Mouse (Mus musculus): Measurements from ENCODE around the gene Chd5. TPM values are rescaled to one million over a fixed set of nuclear protein-coding genes. Genes with fewer than 3 reads are reported as not detected.
A peak's percentile ranks its signal among the peaks of the same experiment; 100 is the strongest.

The Chd5 gene
- polyA plus RNA-seq, 1 experiment from 2014 or later = 55.2 TPM

- Histone ChIP-seq H3K9me3 (replicated peaks; ENCODE audit: control insufficient read depth, low read length, poor library complexity, severe bottlenecking) (no peaks in the 10 kb centered on the region), H3K9ac (ENCODE audit: low read depth, low read length) (peak overlapping the region; percentile 89), H3K27ac (ENCODE audit: low read length) (no peak overlapping the region), H3K27me3 (ENCODE audit: control insufficient read depth, insufficient read depth, low read depth, low read length) (no peaks in the 10 kb centered on the region), H3K4me1 (ENCODE audit: control insufficient read depth, insufficient read depth, low read length) (peaks cover 14% of the 10 kb centered on the region), H3K36me3 (ENCODE audit: control insufficient read depth, insufficient read depth, low read length) (peaks cover 10% of the 10 kb centered on the region), H3K4me2 (ENCODE audit: low read length) (peak overlapping the region; percentile 72), H3K4me3 (ENCODE audit: low read depth, low read length) (peak overlapping the region; percentile 80)
- ATAC-seq = no peak
- WGBS = 2% methylated on average over 11 of the region's 11 CpGs
Observed at GRCm38 (mm10) chr4:152326543-152326942, 11.9 kb upstream of the Chd5 start.

- H3K27ac ChIP-seq (ENCODE audit: low read length) = no peak overlapping the region
- H3K9ac ChIP-seq (ENCODE audit: low read depth, low read length) = no peak overlapping the region
- no peaks in the 10 kb centered on the region for H3K9me3 ChIP-seq (replicated peaks; ENCODE audit: control insufficient read depth, low read length, poor library complexity, severe bottlenecking)
- no peak overlapping the region for H3K4me2 ChIP-seq (ENCODE audit: low read length)
- no peaks in the 10 kb centered on the region for H3K27me3 ChIP-seq (ENCODE audit: control insufficient read depth, insufficient read depth, low read depth, low read length)
- H3K4me1 ChIP-seq (ENCODE audit: control insufficient read depth, insufficient read depth, low read length) = peaks cover 16% of the 10 kb centered on the region
- 81% methylated on average over 6 of the region's 6 CpGs for WGBS
- H3K36me3 ChIP-seq (ENCODE audit: control insufficient read depth, insufficient read depth, low read length) = peaks cover 17% of the 10 kb centered on the region
- no peak for ATAC-seq
- H3K4me3 ChIP-seq (ENCODE audit: low read depth, low read length) = no peak overlapping the region
Observed at GRCm38 (mm10) chr4:152328691-152329090, 9.8 kb upstream of the Chd5 start.

GRCm38 (mm10) chr4:152332952-152333351 is 5.5 kb upstream of the Chd5 start:
- Histone ChIP-seq H3K4me1 (ENCODE audit: control insufficient read depth, insufficient read depth, low read length) (peaks cover 3% of the 10 kb centered on the region; the same call in 1 of the 2 replicates), H3K4me2 (ENCODE audit: low read length) (no peak overlapping the region), H3K4me3 (ENCODE audit: low read depth, low read length) (no peak overlapping the region), H3K36me3 (ENCODE audit: control insufficient read depth, insufficient read depth, low read length) (peaks cover 19% of the 10 kb centered on the region), H3K9me3 (replicated peaks; ENCODE audit: control insufficient read depth, low read length, poor library complexity, severe bottlenecking) (no peaks in the 10 kb centered on the region), H3K9ac (ENCODE audit: low read depth, low read length) (no peak overlapping the region), H3K27ac (ENCODE audit: low read length) (no peak overlapping the region), H3K27me3 (ENCODE audit: control insufficient read depth, insufficient read depth, low read depth, low read length) (no peaks in the 10 kb centered on the region)
- 25% methylated on average over 2 of the region's 2 CpGs for WGBS
- ATAC-seq = peak; percentile 49; the same call in 1 of the 2 replicates

- H3K27ac ChIP-seq (ENCODE audit: low read length) = no peak overlapping the region
- ATAC-seq = no peak
- WGBS = 94% methylated on average over 12 of the region's 12 CpGs
Observed at GRCm38 (mm10) chr4:152333587-152333986, 4.9 kb upstream of the Chd5 start.

GRCm38 (mm10) chr4:152337772-152338171 is 679 bp upstream of the Chd5 start:
- H3K4me2 ChIP-seq (ENCODE audit: low read length) = no peak overlapping the region
- H3K27me3 ChIP-seq (ENCODE audit: control insufficient read depth, insufficient read depth, low read depth, low read length) = no peaks in the 10 kb centered on the region
- no peak overlapping the region for H3K27ac ChIP-seq (ENCODE audit: low read length)
- H3K36me3 ChIP-seq (ENCODE audit: control insufficient read depth, insufficient read depth, low read length) = peaks cover 6% of the 10 kb centered on the region; the same call in 1 of the 2 replicates
- H3K9me3 ChIP-seq (replicated peaks; ENCODE audit: control insufficient read depth, low read length, poor library complexity, severe bottlenecking) = no peaks in the 10 kb centered on the region
- no peak for ATAC-seq
- peaks cover 24% of the 10 kb centered on the region for H3K4me1 ChIP-seq (ENCODE audit: control insufficient read depth, insufficient read depth, low read length)
- WGBS = 23% methylated on average over 6 of the region's 6 CpGs
- no peak overlapping the region for H3K9ac ChIP-seq (ENCODE audit: low read depth, low read length)
- no peak overlapping the region for H3K4me3 ChIP-seq (ENCODE audit: low read depth, low read length)

More at GRCm38 (mm10) chr4:152333587-152333986, 4.9 kb upstream of the Chd5 start:
- Histone ChIP-seq H3K4me3 (ENCODE audit: low read depth, low read length) (no peak overlapping the region), H3K27me3 (ENCODE audit: control insufficient read depth, insufficient read depth, low read depth, low read length) (no peaks in the 10 kb centered on the region), H3K4me1 (ENCODE audit: control insufficient read depth, insufficient read depth, low read length) (peaks cover 3% of the 10 kb centered on the region; the same call in 1 of the 2 replicates), H3K4me2 (ENCODE audit: low read length) (no peak overlapping the region), H3K9me3 (replicated peaks; ENCODE audit: control insufficient read depth, low read length, poor library complexity, severe bottlenecking) (no peaks in the 10 kb centered on the region), H3K9ac (ENCODE audit: low read depth, low read length) (no peak overlapping the region), H3K36me3 (ENCODE audit: control insufficient read depth, insufficient read depth, low read length) (peaks cover 19% of the 10 kb centered on the region)

- H3K9me3 ChIP-seq (replicated peaks; ENCODE audit: control insufficient read depth, low read length, poor library complexity, severe bottlenecking) = no peaks in the 10 kb centered on the region
- H3K4me3 ChIP-seq (ENCODE audit: low read depth, low read length) = peak overlapping the region; percentile 61
- H3K4me1 ChIP-seq (ENCODE audit: control insufficient read depth, insufficient read depth, low read length) = peaks cover 26% of the 10 kb centered on the region
- no peaks in the 10 kb centered on the region for H3K27me3 ChIP-seq (ENCODE audit: control insufficient read depth, insufficient read depth, low read depth, low read length)
- H3K36me3 ChIP-seq (ENCODE audit: control insufficient read depth, insufficient read depth, low read length) = 0 out of 2 replicates have a peak, but pooled peaks cover 3% of the 10 kb centered on the region
- peak overlapping the region; percentile 88 for H3K9ac ChIP-seq (ENCODE audit: low read depth, low read length)
- H3K27ac ChIP-seq (ENCODE audit: low read length) = peak overlapping the region; percentile 81
- ATAC-seq = peak; percentile 21; the same call in 1 of the 2 replicates
- peak overlapping the region; percentile 89 for H3K4me2 ChIP-seq (ENCODE audit: low read length)
- under 1% methylated on average over 26 of the region's 26 CpGs for WGBS
Observed at GRCm38 (mm10) chr4:152339293-152339790, 891 bp downstream of the Chd5 start.

- 34% methylated on average over 15 of the region's 15 CpGs for WGBS
- Histone ChIP-seq H3K4me2 (ENCODE audit: low read length) (peak overlapping the region; percentile 89), H3K4me3 (ENCODE audit: low read depth, low read length) (peak overlapping the region; percentile 61; the same call in 1 of the 2 replicates), H3K9ac (ENCODE audit: low read depth, low read length) (peak overlapping the region; percentile 88), H3K9me3 (replicated peaks; ENCODE audit: control insufficient read depth, low read length, poor library complexity, severe bottlenecking) (no peaks in the 10 kb centered on the region), H3K27ac (ENCODE audit: low read length) (no peak overlapping the region), H3K36me3 (ENCODE audit: control insufficient read depth, insufficient read depth, low read length) (no peaks in the 10 kb centered on the region), H3K4me1 (ENCODE audit: control insufficient read depth, insufficient read depth, low read length) (peaks cover 28% of the 10 kb centered on the region), H3K27me3 (ENCODE audit: control insufficient read depth, insufficient read depth, low read depth, low read length) (no peaks in the 10 kb centered on the region)
- ATAC-seq = no peak
Observed at GRCm38 (mm10) chr4:152340584-152341284, 2.3 kb downstream of the Chd5 start.

- Histone ChIP-seq H3K4me2 (ENCODE audit: low read length) (no peak overlapping the region), H3K27me3 (ENCODE audit: control insufficient read depth, insufficient read depth, low read depth, low read length) (no peaks in the 10 kb centered on the region), H3K9me3 (replicated peaks; ENCODE audit: control insufficient read depth, low read length, poor library complexity, severe bottlenecking) (no peaks in the 10 kb centered on the region), H3K36me3 (ENCODE audit: control insufficient read depth, insufficient read depth, low read length) (no peaks in the 10 kb centered on the region), H3K4me1 (ENCODE audit: control insufficient read depth, insufficient read depth, low read length) (peaks cover 31% of the 10 kb centered on the region), H3K4me3 (ENCODE audit: low read depth, low read length) (no peak overlapping the region), H3K27ac (ENCODE audit: low read length) (no peak overlapping the region), H3K9ac (ENCODE audit: low read depth, low read length) (no peak overlapping the region)
- no peak for ATAC-seq
- 9% methylated on average over 5 of the region's 5 CpGs for WGBS
Observed at GRCm38 (mm10) chr4:152343296-152343695, 4.8 kb downstream of the Chd5 start.

- Histone ChIP-seq H3K27ac (ENCODE audit: low read length) (no peak overlapping the region), H3K9ac (ENCODE audit: low read depth, low read length) (no peak overlapping the region), H3K4me1 (ENCODE audit: control insufficient read depth, insufficient read depth, low read length) (peaks cover 44% of the 10 kb centered on the region), H3K4me2 (ENCODE audit: low read length) (no peak overlapping the region), H3K4me3 (ENCODE audit: low read depth, low read length) (no peak overlapping the region), H3K27me3 (ENCODE audit: control insufficient read depth, insufficient read depth, low read depth, low read length) (no peaks in the 10 kb centered on the region), H3K9me3 (replicated peaks; ENCODE audit: control insufficient read depth, low read length, poor library complexity, severe bottlenecking) (no peaks in the 10 kb centered on the region), H3K36me3 (ENCODE audit: control insufficient read depth, insufficient read depth, low read length) (no peaks in the 10 kb centered on the region)
- ATAC-seq = no peak
- WGBS = 62% methylated on average over 7 of the region's 7 CpGs
Observed at GRCm38 (mm10) chr4:152344651-152345050, 6.2 kb downstream of the Chd5 start.

Data from midbrain, embryonic 16.5 days (tissue).